Mouse (Mus musculus) thymus, adult 2 months (tissue): ENCODE measurements around the gene Gm20388. TPM values are rescaled to one million over a fixed set of nuclear protein-coding genes. Genes with fewer than 3 reads are reported as not detected.

Source experiments
- DNase-seq: peaks from one replicate; pipeline ENCODE4 v3.0.0; 2021
- H3K27ac ChIP-seq: fragments of 200-500 bp; 2 replicates; pipeline ENCODE4 v1.5.1; 2012; ENCODE audit warnings: low read length, control low read depth; ENCODE audit not compliant: control insufficient read depth, insufficient read depth
- H3K27me3 ChIP-seq: fragments of 200-500 bp; 2 replicates; pipeline ENCODE4 v1.6.1; 2012; ENCODE audit warnings: mild to moderate bottlenecking, low read length, moderate library complexity, mixed read lengths; ENCODE audit not compliant: control insufficient read depth, insufficient read depth
- H3K36me3 ChIP-seq: fragments of 200-500 bp; 2 replicates; pipeline ENCODE4 v1.6.1; 2012; ENCODE audit warnings: mild to moderate bottlenecking, low read length, moderate library complexity; ENCODE audit not compliant: control insufficient read depth, insufficient read depth
- H3K4me1 ChIP-seq: fragments of 200-500 bp; replicated peaks from 2 replicates; pipeline ENCODE4 v1.6.1; 2012; ENCODE audit warnings: low read length; ENCODE audit not compliant: control insufficient read depth, insufficient read depth
- H3K4me3 ChIP-seq: fragments of 200-500 bp; 2 replicates; pipeline ENCODE4 v1.5.1; 2012; ENCODE audit warnings: mild to moderate bottlenecking, low read length, control low read depth, moderate library complexity; ENCODE audit not compliant: control insufficient read depth, insufficient read depth
- CTCF ChIP-seq: fragments of 200-500 bp; IDR thresholded peaks from 2 replicates; pipeline ENCODE4 v1.5.1; 2012; ENCODE audit warnings: mild to moderate bottlenecking, control low read depth, low read length, moderate library complexity, borderline replicate concordance; ENCODE audit not compliant: control insufficient read depth, poor library complexity, insufficient read depth; ENCODE audit errors: extremely low read depth
- POLR2A ChIP-seq: fragments of 200-500 bp; IDR thresholded peaks from 2 replicates; pipeline ENCODE4 v1.6.1; 2012; ENCODE audit warnings: mild to moderate bottlenecking, low read length, control low read depth, moderate library complexity; ENCODE audit not compliant: control insufficient read depth, poor library complexity, insufficient read depth; ENCODE audit errors: extremely low read depth
- WGBS: fragments of 180-500 bp; shearing (Covaris S2); methylation state at CpG from one replicate; pipeline ENCODE4 v1.1.7; 2018; 5-methylcytosine and 5-hydroxymethylcytosine counted together
- polyA plus RNA-seq: library from polyadenylated mRNA; depleted of rRNA; stranded (reverse); fragments of >200 nt; gene quantifications from 2 replicates; pipeline ENCODE4 v1.2.3, GENCODE M21; 2012

Gm20388 gene
- polyA plus RNA-seq, 1 experiment = 103 TPM

GRCm38 (mm10) chr8:124301935-124302555, 4391.4 kb downstream of the Gm20388 start:
- WGBS = 21% methylated on average over 7 of the region's 7 CpGs
- no peak for TF ChIP-seq POLR2A
- no peak for TF ChIP-seq CTCF

GRCm38 (mm10) chr8:124303211-124303902, 4392.7 kb downstream of the Gm20388 start:
- H3K36me3 ChIP-seq = peaks cover 8% of the 10 kb centered on the region; the same call in 1 of the 2 replicates
- TF ChIP-seq POLR2A = no peak
- no peak for DNase-seq
- peaks cover 52% of the 10 kb centered on the region for H3K4me1 ChIP-seq
- H3K27ac ChIP-seq = no peak overlapping the region
- 92% methylated on average over 15 of the region's 15 CpGs for WGBS
- no peaks in the 10 kb centered on the region for H3K27me3 ChIP-seq
- no peak overlapping the region for H3K4me3 ChIP-seq

More at GRCm38 (mm10) chr8:124301935-124302555, 4391.4 kb downstream of the Gm20388 start:
- Histone ChIP-seq H3K4me1 (peaks cover 43% of the 10 kb centered on the region), H3K4me3 (no peak overlapping the region), H3K27ac (no peak overlapping the region; the same call in 1 of the 2 replicates), H3K27me3 (no peaks in the 10 kb centered on the region), H3K36me3 (peaks cover 8% of the 10 kb centered on the region; the same call in 1 of the 2 replicates)
- DNase-seq = no peak

DNA sequence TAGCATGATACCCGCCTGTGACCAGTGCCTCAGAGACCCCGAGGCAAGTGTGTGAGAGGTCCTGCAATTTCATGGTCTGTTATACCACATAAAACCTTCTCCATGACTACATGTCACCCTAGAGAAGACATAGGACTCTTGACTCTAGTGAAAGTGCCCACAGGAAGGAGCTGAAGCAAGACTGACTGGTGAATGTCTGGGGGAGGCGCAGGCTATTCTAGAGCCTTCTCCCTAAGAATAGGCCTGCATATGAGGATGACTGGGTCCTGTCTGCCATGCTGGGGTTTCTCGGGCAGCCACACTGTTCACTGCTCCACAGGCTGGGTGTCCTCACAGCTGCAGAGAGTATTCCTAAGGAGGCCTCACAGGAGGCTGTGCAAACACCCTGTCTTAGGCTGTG, 4393.5 kb downstream of the Gm20388 start:
- 93% methylated on average over 4 of the region's 4 CpGs for WGBS

DNA sequence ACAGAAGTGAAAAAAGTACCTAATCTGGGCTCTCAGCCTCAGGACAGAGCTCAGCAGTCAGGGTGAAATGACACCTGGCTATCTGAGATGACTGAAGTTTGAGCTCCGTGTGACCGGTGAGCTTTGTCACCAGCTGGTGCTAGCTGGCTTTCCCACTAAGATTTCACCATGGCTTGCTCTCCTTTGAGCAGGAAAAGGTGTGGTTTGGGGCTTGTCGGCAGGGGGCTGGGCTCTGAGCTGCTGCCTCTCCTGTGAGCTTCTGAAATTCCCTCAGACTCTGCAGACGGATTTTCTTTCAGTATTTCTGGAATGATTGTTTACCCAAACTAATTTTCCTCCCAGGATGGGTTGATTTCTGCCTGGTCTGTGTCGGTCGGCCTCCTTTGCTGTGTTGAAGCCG, 4395.9 kb downstream of the Gm20388 start:
- H3K27me3 ChIP-seq = no peaks in the 10 kb centered on the region
- H3K4me1 ChIP-seq = peaks cover 48% of the 10 kb centered on the region
- no peak for DNase-seq
- H3K36me3 ChIP-seq = peaks cover 8% of the 10 kb centered on the region; the same call in 1 of the 2 replicates
- H3K4me3 ChIP-seq = no peak overlapping the region
- peak overlapping the region; percentile 49 for H3K27ac ChIP-seq
- TF ChIP-seq POLR2A (no peak), CTCF (no peak)
- 21% methylated on average over 7 of the region's 7 CpGs for WGBS

More for the DNA sequence above, 4393.5 kb downstream of the Gm20388 start:
- Histone ChIP-seq H3K27me3 (no peaks in the 10 kb centered on the region), H3K4me1 (peaks cover 54% of the 10 kb centered on the region), H3K36me3 (peaks cover 8% of the 10 kb centered on the region; the same call in 1 of the 2 replicates), H3K27ac (no peak overlapping the region), H3K4me3 (no peak overlapping the region)
- TF ChIP-seq POLR2A (no peak), CTCF (no peak)
- no peak for DNase-seq

- peaks cover 46% of the 10 kb centered on the region for H3K4me1 ChIP-seq
- TF ChIP-seq POLR2A = no peak
- peaks cover 8% of the 10 kb centered on the region; the same call in 1 of the 2 replicates for H3K36me3 ChIP-seq
These were observed 4397.1 kb downstream of the Gm20388 start for GRCm38 (mm10) chr8:124307700-124308099.

DNA sequence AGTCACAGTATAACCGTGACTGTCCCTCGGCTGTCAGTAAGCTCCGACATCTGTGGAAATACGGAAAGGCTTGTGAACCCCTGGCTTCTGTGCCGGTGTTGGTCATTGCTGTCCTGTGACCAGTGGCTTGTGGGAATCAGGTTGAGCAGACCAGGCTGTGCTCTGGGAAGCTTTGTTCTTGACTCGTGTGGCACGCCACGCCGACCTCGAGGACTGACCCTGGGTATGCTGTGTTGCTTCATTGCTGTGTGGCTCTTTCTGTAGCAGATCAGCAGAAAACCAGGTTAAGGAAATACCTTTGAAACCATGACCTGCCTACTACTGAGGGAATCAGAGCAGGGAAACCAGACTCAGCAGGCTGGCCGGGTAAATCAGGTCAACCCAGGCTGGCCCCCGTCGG, 4399.9 kb downstream of the Gm20388 start:
- TF ChIP-seq CTCF (no peak), POLR2A (no peak)

More at GRCm38 (mm10) chr8:124307700-124308099, 4397.1 kb downstream of the Gm20388 start:
- Histone ChIP-seq H3K27me3 (no peaks in the 10 kb centered on the region), H3K27ac (no peak overlapping the region), H3K4me3 (no peak overlapping the region)
- WGBS = 98% methylated on average over 10 of the region's 10 CpGs
- no peak for DNase-seq

More for the DNA sequence above, 4399.9 kb downstream of the Gm20388 start:
- Histone ChIP-seq H3K27ac (no peak overlapping the region), H3K27me3 (no peaks in the 10 kb centered on the region), H3K4me3 (no peak overlapping the region), H3K4me1 (peaks cover 61% of the 10 kb centered on the region), H3K36me3 (peaks cover 5% of the 10 kb centered on the region; the same call in 1 of the 2 replicates)
- 96% methylated on average over 13 of the region's 13 CpGs for WGBS
- no peak for DNase-seq
